13 mouse cellular contexts compared by ENCODE assay signal in genomic region chr6:116679563-116680288, GRCm38 (mm10). TPM values are rescaled to one million over a fixed set of nuclear protein-coding genes. Genes with fewer than 3 reads are reported as not detected.
A peak's percentile ranks its signal among the peaks of the same experiment; 100 is the strongest.
DNase-seq lines count a peak whose midpoint lies in the region; ATAC-seq lines count a peak whose summit lies in the region.
"Had no signal": no experiment of that assay in that cellular context is flagged by ENCODE, and none has a peak within 500 bp of the region (broad histone marks: within the 10 kb centered on the region; RNA-seq: fewer than 3 reads in every experiment).

No protein-coding gene starts in this region.

- no peak overlapping the region for H3K4me3 ChIP-seq in brown adipose tissue, adult 24 weeks (ENCODE audit: insufficient read depth, low read depth, low read length)
- H3K4me3 ChIP-seq in liver, embryonic 15.5 days (replicated peaks): no peak overlapping the region
- H3K4me3 ChIP-seq: embryonic facial prominence, embryonic 10.5 days; forebrain, embryonic 13.5 days; heart, embryonic 13.5 days; limb, embryonic 15.5 days had no signal

- H3K4me2 ChIP-seq in liver, embryonic 15.5 days: no peak overlapping the region
- H3K4me2 ChIP-seq: forebrain, embryonic 13.5 days; heart, embryonic 13.5 days; limb, embryonic 15.5 days had no signal

- H3K36me3 ChIP-seq in liver, embryonic 15.5 days (replicated peaks): no peaks in the 10 kb centered on the region
- H3K36me3 ChIP-seq: embryonic facial prominence, embryonic 10.5 days; heart, embryonic 13.5 days; limb, embryonic 15.5 days had no signal

- no peaks in the 10 kb centered on the region for H3K4me1 ChIP-seq in brown adipose tissue, adult 24 weeks (ENCODE audit: control insufficient read depth, insufficient read depth, insufficient read length, low read length)
- H3K4me1 ChIP-seq in liver, embryonic 15.5 days (replicated peaks): peaks cover 7% of the 10 kb centered on the region
- H3K4me1 ChIP-seq: forebrain, embryonic 13.5 days; limb, embryonic 15.5 days had no signal

- WGBS in liver, embryonic 15.5 days (ENCODE audit: insufficient replicate concordance): 39% methylated on average over 5 of the region's 5 CpGs

- H3K9ac ChIP-seq in liver, embryonic 15.5 days: no peak overlapping the region
- H3K9ac ChIP-seq: forebrain, embryonic 13.5 days; heart, embryonic 13.5 days; limb, embryonic 15.5 days had no signal

- H3K27me3 ChIP-seq in liver, embryonic 15.5 days: no peaks in the 10 kb centered on the region
- H3K27me3 ChIP-seq: heart, embryonic 13.5 days; limb, embryonic 15.5 days had no signal

- no peaks in the 10 kb centered on the region for H3K9me3 ChIP-seq in liver, embryonic 15.5 days (replicated peaks)
- H3K9me3 ChIP-seq: embryonic facial prominence, embryonic 10.5 days; forebrain, embryonic 13.5 days; heart, embryonic 13.5 days; limb, embryonic 15.5 days had no signal

- DNase-seq in layer of hippocampus, adult 9-11 months: peak; percentile 80
- DNase-seq in layer of hippocampus, postnatal 36 days: no peak
- DNase-seq in spleen, adult 12 weeks (ENCODE audit: low spot score): peak; percentile 29
- DNase-seq in cerebellum, postnatal 14 days: no peak
- DNase-seq in thymus, postnatal 36 days: no peak

- H3K27ac ChIP-seq in brown adipose tissue, adult 24 weeks (replicated peaks; ENCODE audit: low read depth, low read length): peak overlapping the region; percentile 70
- H3K27ac ChIP-seq in liver, embryonic 15.5 days (replicated peaks): peak overlapping the region; percentile 55
- H3K27ac ChIP-seq: embryonic facial prominence, embryonic 10.5 days; forebrain, embryonic 13.5 days; limb, embryonic 15.5 days had no signal

- ATAC-seq in liver, embryonic 15.5 days (ENCODE audit: insufficient read depth): peak; percentile 50
- ATAC-seq: forebrain, embryonic 13.5 days; inflammation-experienced regulatory T-cells, adult 6 months; midbrain, embryonic 16.5 days had no signal

RNA-seq across cellular contexts. Expression of gene Rassf4, which starts 6.0 kb away (rescaled TPM):
- 1 to 10 TPM; 2.6 to 2.7 TPM for total RNA-seq in layer of hippocampus, postnatal 36 days (2021)
- 3.6 and 4.2 TPM in 2 replicates for polyA plus RNA-seq in brown adipose tissue, adult 24 weeks (2012; ENCODE audit: insufficient read depth, insufficient read length, missing spikeins)
- polyA plus RNA-seq in liver, embryonic 15.5 days (2015; fragmentation: Nextera tagmentation; extraction: Ambion mirVana): 7.7 and 8.2 TPM in 2 replicates

RNA-seq across cellular contexts. Expression of gene Depp1, which starts 29.3 kb away (rescaled TPM):
- total RNA-seq in layer of hippocampus, postnatal 36 days (2021): 1 to 10 TPM; 2.4 to 2.5 TPM
- polyA plus RNA-seq in brown adipose tissue, adult 24 weeks (2012; ENCODE audit: insufficient read depth, insufficient read length, missing spikeins): 39.6 and 45.2 TPM in 2 replicates
- polyA plus RNA-seq in liver, embryonic 15.5 days (2015; fragmentation: Nextera tagmentation; extraction: Ambion mirVana): 26.7 and 36.6 TPM in 2 replicates
- polyA plus RNA-seq: inflammation-experienced regulatory T-cells, adult 6 months had no signal

RNA-seq across cellular contexts. Expression of gene Tmem72, which starts 37.0 kb away (rescaled TPM):
- total RNA-seq in layer of hippocampus, postnatal 36 days (2021): under 1 TPM; 0.22 to 0.81 TPM
- not detected in 2 replicates for polyA plus RNA-seq in brown adipose tissue, adult 24 weeks (2012; ENCODE audit: insufficient read depth, insufficient read length, missing spikeins)
- polyA plus RNA-seq in liver, embryonic 15.5 days (2015; fragmentation: Nextera tagmentation; extraction: Ambion mirVana): 0.01 and 0.05 TPM in 2 replicates

RNA-seq across cellular contexts. Expression of gene Zfp422, which starts 50.9 kb away (rescaled TPM):
- 10 to 100 TPM; 22.0 to 23.0 TPM for total RNA-seq in layer of hippocampus, postnatal 36 days (2021)
- 10.3 and 10.9 TPM in 2 replicates for polyA plus RNA-seq in brown adipose tissue, adult 24 weeks (2012; ENCODE audit: insufficient read depth, insufficient read length, missing spikeins)
- polyA plus RNA-seq in liver, embryonic 15.5 days (2015; fragmentation: Nextera tagmentation; extraction: Ambion mirVana): 22.0 and 22.7 TPM in 2 replicates

Comparison
In these comparisons a context has a peak if more than half of its experiments do, and no peak if none do; other contexts are left out.
1. DNase-seq: peak in layer of hippocampus, adult 9-11 months (single experiment) and spleen, adult 12 weeks (single experiment); none in layer of hippocampus, postnatal 36 days (0 of 2), cerebellum, postnatal 14 days (0 of 2) and thymus, postnatal 36 days (0 of 2).